Mouse (Mus musculus) heart, postnatal 0 days (tissue): Measurements from ENCODE around the gene Gm9903. TPM values are rescaled to one million over a fixed set of nuclear protein-coding genes. Genes with fewer than 3 reads are reported as not detected.

ENCODE experiments used
- ATAC-seq: fragments of 200-750 bp; cut with Nextera tagmentation; 2 replicates; pipeline ENCODE4 v1.8.0; 2017; ENCODE audit warnings: low read depth, moderate number of reproducible peaks, moderate library complexity; ENCODE audit not compliant: insufficient read depth
- DNase-seq: peaks from one replicate; pipeline ENCODE4 v3.0.0-alpha.2; 2016; ENCODE audit warnings: low spot score
- H3K27ac ChIP-seq: fragments of 300-500 bp; sonication (generic); 2 replicates; pipeline ENCODE4 v1.5.1; 2014; ENCODE audit warnings: low read depth, mild to moderate bottlenecking
- H3K27me3 ChIP-seq: fragments of 300-500 bp; sonication (generic); 2 replicates; pipeline ENCODE4 v1.6.1; 2014; ENCODE audit warnings: low read length, mixed read lengths; ENCODE audit not compliant: control insufficient read depth, insufficient read depth
- H3K36me3 ChIP-seq: fragments of 300-500 bp; sonication (generic); replicated peaks from 2 replicates; pipeline ENCODE4 v1.6.1; 2014; ENCODE audit warnings: low read length, mixed read lengths; ENCODE audit not compliant: control insufficient read depth, insufficient read depth
- H3K4me1 ChIP-seq: fragments of 300-500 bp; sonication (generic); 2 replicates; pipeline ENCODE4 v1.6.1; 2014; ENCODE audit warnings: antibody characterized with exemption; ENCODE audit not compliant: control insufficient read depth, insufficient read depth
- H3K4me2 ChIP-seq: fragments of 300-500 bp; sonication (generic); 2 replicates; pipeline ENCODE4 v1.6.1; 2014; ENCODE audit warnings: low read depth, mild to moderate bottlenecking, low read length, moderate library complexity
- H3K4me3 ChIP-seq: fragments of 300-500 bp; sonication (generic); 2 replicates; pipeline ENCODE4 v1.5.1; 2014; ENCODE audit warnings: low read depth, low read length
- H3K9ac ChIP-seq: fragments of 300-500 bp; sonication (generic); replicated peaks from 2 replicates; pipeline ENCODE4 v1.6.1; 2014; ENCODE audit warnings: low read depth, low read length, mixed read lengths
- H3K9me3 ChIP-seq: fragments of 300-500 bp; sonication (generic); replicated peaks from 2 replicates; pipeline ENCODE4 v1.6.1; 2016; ENCODE audit warnings: low read length; ENCODE audit not compliant: control insufficient read depth
- CTCF ChIP-seq: IDR thresholded peaks from 2 replicates; pipeline ENCODE4 v1.5.1; 2016; ENCODE audit warnings: antibody characterized with exemption, control low read depth, low read depth
- EP300 ChIP-seq: IDR thresholded peaks from 2 replicates; pipeline ENCODE4 v1.6.1; 2016; ENCODE audit warnings: antibody characterized with exemption, low read depth
- WGBS: fragments of 180-500 bp; shearing (Covaris S2); extraction: QIAGEN DNeasy Blood & Tissue Kit; methylation state at CpG from one replicate; pipeline ENCODE4 v1.1.7; 2014; 5-methylcytosine and 5-hydroxymethylcytosine counted together
- polyA plus RNA-seq: library from polyadenylated mRNA; unstranded; fragments of >200 nt; fragmentation: Nextera tagmentation; extraction: Ambion mirVana; gene quantifications from 2 replicates; pipeline ENCODE4 v1.2.1, GENCODE M21; 2015
- total RNA-seq: library from RNA; depleted of rRNA; stranded (reverse); fragments of >200 nt; gene quantifications from 2 replicates; pipeline ENCODE4 v1.2.3, GENCODE M21; 2014; ENCODE audit warnings: low replicate concordance

Gm9903 gene
- total and polyA plus RNA-seq, 2 experiments from 2014 or later = 2.4 TPM; not detected in 1

DNA sequence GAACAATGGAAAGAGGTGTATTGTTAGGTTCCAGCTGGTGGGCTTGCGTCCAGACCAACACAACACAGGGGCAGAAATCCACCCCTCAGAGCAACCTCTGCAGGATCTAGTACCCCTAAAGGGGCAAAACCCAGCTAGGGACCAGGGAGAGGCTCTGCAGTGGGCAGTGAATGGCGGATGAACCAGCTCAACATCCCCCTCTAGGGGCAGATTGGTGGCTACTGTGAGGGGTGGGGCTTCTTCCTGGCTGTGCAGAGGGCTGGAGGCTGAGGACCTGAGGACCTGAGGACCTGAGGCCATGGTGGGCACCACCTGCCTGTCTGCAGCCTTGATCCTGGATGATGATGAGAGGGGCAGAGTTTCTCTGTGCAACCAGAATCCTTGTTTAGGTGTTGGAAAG is 36.1 kb upstream of the Gm9903 start:
- DNase-seq = no peak
- 32% methylated on average over 2 of the region's 2 CpGs for WGBS

DNA sequence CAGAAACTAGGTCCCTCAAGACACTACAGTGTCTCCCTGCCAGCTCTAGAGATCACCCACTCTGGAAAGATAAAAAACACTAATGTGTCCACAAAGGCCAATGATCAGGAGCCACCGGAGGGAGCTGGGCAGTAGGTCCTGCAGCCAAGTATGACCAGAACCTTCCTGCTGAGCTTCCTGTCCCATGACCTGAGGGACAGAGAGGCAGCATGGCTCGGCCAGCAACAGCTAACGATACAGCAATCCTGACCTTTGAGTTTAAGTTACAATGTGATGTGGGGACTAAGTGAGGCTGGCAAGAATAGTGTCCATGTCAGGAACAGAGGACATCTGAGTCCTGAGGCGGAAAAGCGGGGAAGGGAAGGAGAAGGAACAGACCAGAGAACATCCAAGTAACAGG is 24.4 kb upstream of the Gm9903 start:
- Histone ChIP-seq H3K4me3 (no peak overlapping the region), H3K36me3 (peaks cover 48% of the 10 kb centered on the region), H3K4me1 (no peaks in the 10 kb centered on the region), H3K9me3 (no peaks in the 10 kb centered on the region), H3K4me2 (no peak overlapping the region), H3K27me3 (no peaks in the 10 kb centered on the region), H3K27ac (no peak overlapping the region), H3K9ac (no peak overlapping the region)
- ATAC-seq (no peak), DNase-seq (no peak)
- TF ChIP-seq EP300 (no peak), CTCF (0 out of 2 replicates have a peak, but pooled peaks have one; percentile 2)
- 80% methylated on average over 5 of the region's 5 CpGs for WGBS

More for the DNA sequence above, 36.1 kb upstream of the Gm9903 start:
- H3K36me3 ChIP-seq = peaks cover 6% of the 10 kb centered on the region
- H3K27me3 ChIP-seq = no peaks in the 10 kb centered on the region
- TF ChIP-seq CTCF = peak; percentile 18; the same call in 1 of the 2 replicates
- no peak for TF ChIP-seq EP300
- H3K4me2 ChIP-seq = no peak overlapping the region
- no peaks in the 10 kb centered on the region for H3K9me3 ChIP-seq
- H3K9ac ChIP-seq = no peak overlapping the region
- no peaks in the 10 kb centered on the region for H3K4me1 ChIP-seq
- ATAC-seq = no peak
- H3K4me3 ChIP-seq = no peak overlapping the region
- no peak overlapping the region for H3K27ac ChIP-seq

GRCm38 (mm10) chr5:33606631-33607030 is 23.1 kb upstream of the Gm9903 start:
- peaks cover 39% of the 10 kb centered on the region for H3K36me3 ChIP-seq
- DNase-seq (no peak), ATAC-seq (no peak)
- WGBS = 69% methylated on average over 7 of the region's 7 CpGs
- no peak overlapping the region for H3K9ac ChIP-seq
- no peak overlapping the region for H3K4me3 ChIP-seq
- no peak overlapping the region for H3K27ac ChIP-seq
- no peaks in the 10 kb centered on the region for H3K4me1 ChIP-seq
- H3K27me3 ChIP-seq = no peaks in the 10 kb centered on the region
- no peak for TF ChIP-seq EP300
- TF ChIP-seq CTCF = no peak
- no peak overlapping the region for H3K4me2 ChIP-seq
- H3K9me3 ChIP-seq = no peaks in the 10 kb centered on the region

DNA sequence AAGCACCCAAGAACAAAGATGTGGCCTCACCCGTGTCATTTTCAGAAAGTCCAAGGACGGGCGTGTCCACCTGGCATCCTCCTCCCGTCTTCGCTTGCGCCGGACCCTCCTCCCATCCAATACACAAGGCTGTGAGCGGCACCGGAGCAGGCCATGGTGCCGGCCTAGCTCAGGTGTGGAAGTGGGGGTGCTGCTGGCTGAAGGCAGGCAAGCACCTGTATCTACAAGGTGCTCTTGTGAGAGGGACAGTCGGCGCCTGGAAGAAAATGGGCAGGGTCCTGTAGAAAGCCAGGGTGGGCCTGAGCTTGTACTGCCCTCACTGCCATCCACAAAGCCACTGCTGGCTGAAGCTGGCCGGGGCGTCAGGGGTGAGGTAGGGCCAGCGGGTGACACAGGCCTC is 22.3 kb upstream of the Gm9903 start:
- Histone ChIP-seq H3K4me1 (no peaks in the 10 kb centered on the region), H3K9me3 (no peaks in the 10 kb centered on the region), H3K4me2 (no peak overlapping the region), H3K27me3 (no peaks in the 10 kb centered on the region), H3K4me3 (no peak overlapping the region), H3K9ac (no peak overlapping the region), H3K27ac (no peak overlapping the region), H3K36me3 (peaks cover 45% of the 10 kb centered on the region)
- WGBS = 95% methylated on average over 15 of the region's 15 CpGs
- TF ChIP-seq CTCF (no peak), EP300 (no peak)
- ATAC-seq = no peak
- DNase-seq = no peak

DNA sequence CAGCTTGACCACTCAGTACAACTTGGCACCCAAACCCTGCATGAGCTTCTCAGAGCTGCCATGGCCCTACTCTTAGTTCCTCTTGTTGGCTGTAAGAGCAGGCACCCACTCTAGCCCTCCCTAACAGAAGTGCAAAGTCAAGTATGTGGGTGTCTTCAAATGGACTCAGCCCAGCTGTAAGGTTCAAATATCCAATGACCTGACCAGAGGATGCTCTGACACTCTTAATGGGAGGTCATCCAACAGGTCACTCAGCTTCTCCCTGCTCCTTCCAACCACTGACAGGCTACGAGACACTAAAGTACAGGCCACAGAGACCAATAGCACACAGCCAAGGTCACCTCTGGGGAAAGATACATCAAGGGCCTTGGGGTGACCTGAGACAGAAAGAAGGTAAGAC is 20.5 kb upstream of the Gm9903 start:
- Histone ChIP-seq H3K36me3 (peaks cover 57% of the 10 kb centered on the region), H3K4me2 (no peak overlapping the region)

DNA sequence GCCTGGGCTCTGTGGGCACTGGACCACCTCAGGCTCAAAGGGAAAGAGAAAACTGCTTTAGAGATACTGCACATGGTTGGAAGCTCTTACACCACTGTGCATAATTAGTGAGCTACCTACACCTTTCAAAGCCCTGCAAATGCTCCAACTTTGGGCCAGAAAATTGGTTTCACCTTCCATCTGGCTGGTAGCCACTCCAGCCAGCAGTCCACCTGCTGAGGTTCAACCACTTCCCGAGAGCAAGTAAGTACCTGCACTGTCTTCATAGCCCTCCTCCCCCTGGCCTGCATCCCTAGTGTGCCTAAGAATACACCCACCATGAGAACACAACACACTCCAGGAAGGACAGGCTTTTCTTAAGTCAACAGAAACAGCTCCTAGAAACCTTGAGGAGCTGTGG is 17.9 kb upstream of the Gm9903 start:
- DNase-seq = no peak
- Histone ChIP-seq H3K9ac (no peak overlapping the region), H3K9me3 (no peaks in the 10 kb centered on the region), H3K27ac (no peak overlapping the region), H3K4me2 (no peak overlapping the region), H3K36me3 (peaks cover 62% of the 10 kb centered on the region), H3K27me3 (no peaks in the 10 kb centered on the region), H3K4me1 (no peaks in the 10 kb centered on the region), H3K4me3 (no peak overlapping the region)
- TF ChIP-seq EP300 (no peak), CTCF (no peak)
- 86% methylated on average over 1 of the region's 1 CpGs for WGBS
- no peak for ATAC-seq

More for the DNA sequence above, 20.5 kb upstream of the Gm9903 start:
- no peak for TF ChIP-seq EP300
- TF ChIP-seq CTCF = no peak
- Histone ChIP-seq H3K4me1 (no peaks in the 10 kb centered on the region), H3K9me3 (no peaks in the 10 kb centered on the region), H3K9ac (no peak overlapping the region), H3K4me3 (no peak overlapping the region), H3K27ac (no peak overlapping the region), H3K27me3 (no peaks in the 10 kb centered on the region)
- ATAC-seq (no peak), DNase-seq (no peak)
- 91% methylated on average over 1 of the region's 1 CpGs for WGBS
